Mouse (Mus musculus) regulatory T cell (primary cell): Measurements from ENCODE around the gene Gramd1b.

Source experiments
- in situ Hi-C: fragments of 300-600 bp; cut with MboI, MseI; formaldehyde crosslinking; loops from one replicate; pipeline ENCODE4 v1.15.1; 2025; ENCODE audit warnings: high pct_unique_total_duplicates

The Gramd1b gene

GRCm38 (mm10) chr9:40519294-40519693, 11.9 kb downstream of the Gramd1b start:
- in situ Hi-C loops: no loop called here

GRCm38 (mm10) chr9:40511970-40512369, 19.2 kb downstream of the Gramd1b start:
- in situ Hi-C loops: no loop called here

- in situ Hi-C loops: no loop called here
Measured at GRCm38 (mm10) chr9:40509479-40509878, 21.7 kb downstream of the Gramd1b start.

- in situ Hi-C loops: no loop called here
Measured at GRCm38 (mm10) chr9:40506576-40506975, 24.6 kb downstream of the Gramd1b start.

- in situ Hi-C loops: no loop called here
Measured at GRCm38 (mm10) chr9:40505471-40506312, 25.5 kb downstream of the Gramd1b start.

GRCm38 (mm10) chr9:40504886-40505285, 26.3 kb downstream of the Gramd1b start:
- in situ Hi-C loops: no loop called here

- in situ Hi-C loops: no loop called here
Measured at GRCm38 (mm10) chr9:40500691-40501090, 30.5 kb downstream of the Gramd1b start.

- in situ Hi-C loops: loop anchor here (10.0 kb wide), 1 partner anchor 102 kb away; no protein-coding TSS in a partner anchor
Measured at GRCm38 (mm10) chr9:40482351-40483084, 48.7 kb downstream of the Gramd1b start.

GRCm38 (mm10) chr9:40481271-40481670, 49.9 kb downstream of the Gramd1b start:
- in situ Hi-C loops: loop anchor here (10.0 kb wide), 1 partner anchor 104 kb away; no protein-coding TSS in a partner anchor

- in situ Hi-C loops: loop anchor here (5.0 kb wide), 1 partner anchor 67 kb away; no protein-coding TSS in a partner anchor
Measured at GRCm38 (mm10) chr9:40479333-40479732, 51.9 kb downstream of the Gramd1b start.

GRCm38 (mm10) chr9:40478146-40478900, 52.9 kb downstream of the Gramd1b start:
- in situ Hi-C loops: loop anchor here (5.0 kb wide), 1 partner anchor 66 kb away; no protein-coding TSS in a partner anchor

GRCm38 (mm10) chr9:40477611-40478010, 53.6 kb downstream of the Gramd1b start:
- in situ Hi-C loops: loop anchor here (5.0 kb wide), 1 partner anchor 65 kb away; no protein-coding TSS in a partner anchor

- in situ Hi-C loops: loop anchor here (5.0 kb wide), 1 partner anchor 64 kb away; no protein-coding TSS in a partner anchor
Measured at GRCm38 (mm10) chr9:40476098-40476497, 55.1 kb downstream of the Gramd1b start.

GRCm38 (mm10) chr9:40472961-40473510, 58.1 kb downstream of the Gramd1b start:
- in situ Hi-C loops: loop anchor here (25.0 kb wide), 1 partner anchor 689 kb away; the partner anchor contains the start of gene Ubash3b

- in situ Hi-C loops: loop anchor here (25.0 kb wide), 1 partner anchor 693 kb away; the partner anchor contains the start of gene Ubash3b
Measured at GRCm38 (mm10) chr9:40469403-40470137, 61.6 kb downstream of the Gramd1b start.

- in situ Hi-C loops: loop anchor here (25.0 kb wide), 1 partner anchor 696 kb away; the partner anchor contains the start of gene Ubash3b
Measured at GRCm38 (mm10) chr9:40466782-40467181, 64.4 kb downstream of the Gramd1b start.

GRCm38 (mm10) chr9:40465596-40465995, 65.6 kb downstream of the Gramd1b start:
- in situ Hi-C loops: loop anchor here (25.0 kb wide), 1 partner anchor 697 kb away; the partner anchor contains the start of gene Ubash3b

GRCm38 (mm10) chr9:40462401-40462800, 68.8 kb downstream of the Gramd1b start:
- in situ Hi-C loops: loop anchor here (25.0 kb wide), 1 partner anchor 700 kb away; the partner anchor contains the start of gene Ubash3b

- in situ Hi-C loops: loop anchor here (25.0 kb wide), 1 partner anchor 702 kb away; the partner anchor contains the start of gene Ubash3b
Measured at GRCm38 (mm10) chr9:40460781-40461180, 70.4 kb downstream of the Gramd1b start.
